Mouse (Mus musculus) layer of hippocampus, postnatal 10 days (tissue): ENCODE measurements around the gene 6330409D20Rik. TPM values are rescaled to one million over a fixed set of nuclear protein-coding genes. Genes with fewer than 3 reads are reported as not detected.

Experiments
- DNase-seq, 2 experiments: peaks; one replicate each; pipeline ENCODE4 v3.0.0; 2021; ENCODE audit warnings: low spot score in 2 of 2
- total RNA-seq, 2 experiments: library from RNA; stranded (reverse); gene quantifications; 2 replicates each; pipeline ENCODE4 v1.2.3; 2021

6330409D20Rik gene
- total RNA-seq, 2 experiments from 2014 or later, result 2.1 to 3.2 TPM

GRCm38 (mm10) chr2:32727435-32727834, 13.4 kb downstream of the 6330409D20Rik start:
- DNase-seq, result peak; percentile 77 to 81

GRCm38 (mm10) chr2:32724832-32725790, 15.7 kb downstream of the 6330409D20Rik start:
- DNase-seq, result no peak

GRCm38 (mm10) chr2:32724149-32724548, 16.7 kb downstream of the 6330409D20Rik start:
- DNase-seq, result no peak

GRCm38 (mm10) chr2:32722581-32722980, 18.2 kb downstream of the 6330409D20Rik start:
- DNase-seq, result no peak

GRCm38 (mm10) chr2:32722046-32722445, 18.8 kb downstream of the 6330409D20Rik start:
- no peak for DNase-seq

GRCm38 (mm10) chr2:32720681-32721229, 20.1 kb downstream of the 6330409D20Rik start, which contains the start of gene Sh2d3c:
Gene Sh2d3c (plus strand): TSS chr2:32721055.
- DNase-seq, result peak in 1 of 2 experiments; percentile 53

- DNase-seq, result no peak
Measured at GRCm38 (mm10) chr2:32720053-32720452, 20.8 kb downstream of the 6330409D20Rik start.

GRCm38 (mm10) chr2:32718761-32719160, 22.1 kb downstream of the 6330409D20Rik start:
- peak; percentile 65 to 68 for DNase-seq

GRCm38 (mm10) chr2:32714987-32715425, 25.8 kb downstream of the 6330409D20Rik start:
- DNase-seq, result no peak

GRCm38 (mm10) chr2:32714117-32714986, 26.5 kb downstream of the 6330409D20Rik start:
- no peak for DNase-seq

GRCm38 (mm10) chr2:32712934-32713817, 27.6 kb downstream of the 6330409D20Rik start, which contains the start of gene Cdk9:
Gene Cdk9 (minus strand): TSS chr2:32713076.
- DNase-seq, result peak; percentile 96

- DNase-seq, result peak; percentile 94 to 96
Measured at GRCm38 (mm10) chr2:32712586-32712933, 28.3 kb downstream of the 6330409D20Rik start.

GRCm38 (mm10) chr2:32712108-32712551, 28.7 kb downstream of the 6330409D20Rik start:
- DNase-seq, result peak; percentile 58 to 64

- no peak for DNase-seq
Measured at GRCm38 (mm10) chr2:32711301-32712056, 29.3 kb downstream of the 6330409D20Rik start.

- DNase-seq, result no peak
Measured at GRCm38 (mm10) chr2:32710425-32710824, 30.4 kb downstream of the 6330409D20Rik start.

- DNase-seq, result no peak
Measured at GRCm38 (mm10) chr2:32709521-32710137, 31.2 kb downstream of the 6330409D20Rik start.

GRCm38 (mm10) chr2:32708643-32709042, 32.2 kb downstream of the 6330409D20Rik start:
- peak; percentile 73 to 74 for DNase-seq

- DNase-seq, result no peak
Measured at GRCm38 (mm10) chr2:32706971-32707370, 33.8 kb downstream of the 6330409D20Rik start.

GRCm38 (mm10) chr2:32705018-32705417, 35.8 kb downstream of the 6330409D20Rik start:
- no peak for DNase-seq
